Mouse (Mus musculus) forebrain, embryonic 11.5 days (tissue): Measurements from ENCODE around the gene Tgfbr3. TPM values are rescaled to one million over a fixed set of nuclear protein-coding genes. Genes with fewer than 3 reads are reported as not detected.
"Not testable (repeated sequence)": the region's sequence is repeated elsewhere in the genome, so short reads cannot be mapped to it uniquely, and the experiment has no call there.

Source experiments
- ATAC-seq: fragments of 200-750 bp; cut with Nextera tagmentation; replicated peaks from 2 replicates; pipeline ENCODE4 v1.8.0; 2017; ENCODE audit warnings: moderate TSS enrichment; ENCODE audit not compliant: low FRiP score
- DNase-seq: peaks from one replicate; pipeline ENCODE4 v3.0.0-alpha.2; 2017; ENCODE audit warnings: low spot score
- H3K27ac ChIP-seq: fragments of 300-500 bp; sonication (generic); 2 replicates; pipeline ENCODE4 v1.5.1; 2014; ENCODE audit warnings: low read depth, low read length
- H3K27me3 ChIP-seq: fragments of 300-500 bp; sonication (generic); 2 replicates; pipeline ENCODE4 v1.6.1; 2014; ENCODE audit warnings: mild to moderate bottlenecking, low read length, mixed read lengths; ENCODE audit not compliant: control insufficient read depth, insufficient read depth
- H3K36me3 ChIP-seq: fragments of 300-500 bp; sonication (generic); 2 replicates; pipeline ENCODE4 v1.6.1; 2014; ENCODE audit warnings: mild to moderate bottlenecking, low read length, moderate library complexity, mixed read lengths; ENCODE audit not compliant: control insufficient read depth, insufficient read depth
- H3K4me1 ChIP-seq: fragments of 300-500 bp; sonication (generic); replicated peaks from 2 replicates; pipeline ENCODE4 v1.6.1; 2014; ENCODE audit warnings: low read length, mixed read lengths; ENCODE audit not compliant: control insufficient read depth, insufficient read depth
- H3K4me2 ChIP-seq: fragments of 300-500 bp; sonication (generic); 2 replicates; pipeline ENCODE4 v1.6.1; 2014; ENCODE audit warnings: low read depth, mild to moderate bottlenecking, low read length, moderate library complexity, mixed read lengths; ENCODE audit not compliant: severe bottlenecking
- H3K4me3 ChIP-seq: fragments of 300-500 bp; sonication (generic); 2 replicates; pipeline ENCODE4 v1.5.1; 2014; ENCODE audit warnings: low read depth, low read length
- H3K9ac ChIP-seq: fragments of 300-500 bp; sonication (generic); 2 replicates; pipeline ENCODE4 v1.6.1; 2014; ENCODE audit warnings: low read length
- H3K9me3 ChIP-seq: fragments of 300-500 bp; sonication (generic); 2 replicates; pipeline ENCODE4 v1.6.1; 2016; ENCODE audit warnings: low read length, mixed read lengths; ENCODE audit not compliant: control insufficient read depth
- WGBS: fragments of 180-500 bp; shearing (Covaris S2); extraction: QIAGEN DNeasy Blood & Tissue Kit; methylation state at CpG from one replicate; pipeline ENCODE4 v1.1.7; 2014; 5-methylcytosine and 5-hydroxymethylcytosine counted together
- polyA plus RNA-seq: library from polyadenylated mRNA; unstranded; fragments of >200 nt; fragmentation: Nextera tagmentation; extraction: Ambion mirVana; gene quantifications from 2 replicates; pipeline ENCODE4 v1.2.1, GENCODE M21; 2014

The Tgfbr3 gene
- polyA plus RNA-seq, 1 experiment from 2014 or later, result 6.9 TPM

DNA sequence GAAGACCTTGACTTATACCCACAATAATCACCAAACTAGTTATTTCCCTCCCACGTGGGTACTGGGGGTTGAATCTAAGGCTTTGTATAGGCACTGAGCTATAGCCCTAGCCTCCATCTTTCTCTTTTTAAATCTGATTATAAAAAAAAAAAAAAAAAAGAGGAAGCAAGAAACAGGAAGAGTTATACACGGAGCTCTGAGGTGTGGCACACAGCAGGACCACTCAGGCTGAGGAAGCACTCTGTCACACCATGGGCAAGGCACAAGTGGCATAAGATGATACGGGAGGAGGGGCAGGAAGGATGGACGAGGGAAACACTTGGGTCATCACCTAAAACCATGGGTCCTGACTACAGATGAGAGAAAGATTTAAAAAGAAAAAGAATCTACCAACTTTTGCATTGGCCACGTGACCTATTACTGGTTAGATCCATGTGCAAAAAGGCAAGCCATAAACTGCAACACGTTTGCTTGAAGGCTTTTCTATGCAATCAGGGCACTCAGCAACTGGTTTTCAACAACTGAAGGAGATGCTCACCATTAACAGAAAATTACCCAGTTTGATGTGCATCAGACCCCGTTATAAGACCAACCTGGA is 64.5 kb downstream of the Tgfbr3 start:
- Histone ChIP-seq H3K27me3 (no peaks in the 10 kb centered on the region), H3K9me3 (no peaks in the 10 kb centered on the region), H3K4me2 (no peak overlapping the region), H3K4me1 (no peaks in the 10 kb centered on the region), H3K4me3 (no peak overlapping the region), H3K9ac (no peak overlapping the region), H3K27ac (no peak overlapping the region), H3K36me3 (no peaks in the 10 kb centered on the region)
- DNase-seq (no peak), ATAC-seq (no peak)
- 84% methylated on average over 7 of the region's 7 CpGs for WGBS

DNA sequence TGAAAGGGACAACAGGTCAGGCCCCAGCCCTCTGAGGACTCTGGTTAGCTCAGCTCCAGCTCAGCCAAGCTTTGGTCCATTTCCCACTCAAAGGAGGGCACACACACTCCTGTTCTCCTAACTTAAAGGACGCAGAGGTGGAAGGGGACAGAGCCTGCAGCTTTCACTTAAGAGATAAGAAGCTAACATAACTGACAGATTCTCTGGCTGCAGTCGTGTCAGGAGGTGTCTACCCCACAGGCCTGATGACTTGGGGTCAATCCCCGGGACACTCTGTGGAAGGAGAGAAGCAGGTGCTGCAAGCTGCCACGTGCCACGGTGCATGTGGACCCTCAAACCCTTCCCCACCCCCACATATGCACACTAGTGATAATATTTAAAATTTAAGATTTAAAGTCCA is 65.3 kb downstream of the Tgfbr3 start:
- no peaks in the 10 kb centered on the region for H3K4me1 ChIP-seq
- 80% methylated on average over 5 of the region's 5 CpGs for WGBS

DNA sequence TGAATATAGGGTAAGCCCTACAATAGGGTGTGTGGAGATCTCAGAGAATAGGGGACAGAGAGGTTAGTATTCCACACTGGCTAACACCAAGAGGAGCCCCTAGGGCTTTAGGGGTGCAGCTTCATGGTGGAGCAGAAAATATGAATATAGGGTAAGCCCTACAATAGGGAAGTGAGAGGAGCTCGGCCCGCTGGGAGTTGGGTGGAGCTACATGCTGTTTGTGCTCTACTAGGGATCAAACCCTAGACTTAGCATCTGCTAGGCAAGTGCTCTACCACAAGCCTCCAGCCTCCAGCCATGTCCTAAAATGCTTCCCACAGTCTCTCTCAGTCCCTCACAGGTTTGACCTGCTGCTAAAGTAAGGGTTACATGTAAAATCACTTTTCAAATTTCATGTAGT is 65.9 kb downstream of the Tgfbr3 start:
- WGBS, result 97% methylated on average over 2 of the region's 2 CpGs
- H3K9ac ChIP-seq, DNase-seq, H3K36me3 ChIP-seq, H3K27me3 ChIP-seq, H3K4me3 ChIP-seq, H3K27ac ChIP-seq, H3K4me2 ChIP-seq, H3K9me3 ChIP-seq, ATAC-seq, H3K4me1 ChIP-seq: not testable (repeated sequence)

More for the DNA sequence above, 65.3 kb downstream of the Tgfbr3 start:
- DNase-seq, result no peak
- H3K9ac ChIP-seq, result no peak overlapping the region
- H3K27ac ChIP-seq, result no peak overlapping the region
- no peak for ATAC-seq
- no peaks in the 10 kb centered on the region for H3K27me3 ChIP-seq
- no peaks in the 10 kb centered on the region for H3K36me3 ChIP-seq
- H3K9me3 ChIP-seq, result no peaks in the 10 kb centered on the region
- H3K4me2 ChIP-seq, result no peak overlapping the region
- H3K4me3 ChIP-seq, result no peak overlapping the region

DNA sequence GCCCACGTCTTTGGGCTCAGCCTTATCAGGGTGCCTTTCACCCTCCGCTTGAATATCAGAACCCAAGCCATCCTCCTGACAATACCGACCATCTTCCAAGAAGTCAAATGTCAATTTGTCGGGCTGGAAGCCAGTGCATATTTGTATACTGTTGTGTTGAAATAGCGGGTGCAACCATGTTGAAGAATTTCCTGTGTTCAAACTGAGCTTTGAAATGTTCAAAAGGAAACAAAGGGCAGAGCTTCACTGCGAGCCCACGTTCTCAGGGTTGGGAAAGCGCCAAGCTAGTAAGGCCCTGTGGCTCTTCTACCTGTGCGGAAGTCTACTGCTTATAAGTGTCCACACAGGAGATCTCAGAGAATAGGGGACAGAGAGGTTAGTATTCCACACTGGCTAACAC is 66.4 kb downstream of the Tgfbr3 start:
- H3K4me2 ChIP-seq, result no peak overlapping the region
- no peaks in the 10 kb centered on the region for H3K36me3 ChIP-seq
- no peak for ATAC-seq
- no peaks in the 10 kb centered on the region for H3K27me3 ChIP-seq
- no peaks in the 10 kb centered on the region for H3K4me1 ChIP-seq
- no peak overlapping the region for H3K9ac ChIP-seq
- no peak overlapping the region for H3K27ac ChIP-seq
- no peak overlapping the region for H3K4me3 ChIP-seq
- 86% methylated on average over 9 of the region's 9 CpGs for WGBS
- no peaks in the 10 kb centered on the region for H3K9me3 ChIP-seq
- no peak for DNase-seq

DNA sequence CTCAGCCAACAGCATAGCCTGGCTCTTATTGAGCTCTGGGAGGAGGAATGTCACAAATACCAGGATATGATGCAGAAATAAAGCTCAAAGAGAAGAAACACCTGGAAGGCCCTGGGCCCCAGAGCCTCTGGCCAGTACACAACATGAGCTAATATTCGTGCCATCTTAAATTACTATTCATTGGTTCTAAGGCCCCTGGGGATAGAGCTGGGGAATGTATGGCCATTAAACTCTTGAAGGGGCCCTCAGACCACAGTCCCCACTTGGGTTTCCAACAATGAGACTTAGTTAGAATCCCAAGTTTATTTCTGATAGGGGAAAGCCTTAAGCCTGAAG is 66.8 kb downstream of the Tgfbr3 start:
- Histone ChIP-seq H3K4me2 (no peak overlapping the region), H3K36me3 (no peaks in the 10 kb centered on the region)
- WGBS, result 76% methylated on average over 1 of the region's 1 CpGs

DNA sequence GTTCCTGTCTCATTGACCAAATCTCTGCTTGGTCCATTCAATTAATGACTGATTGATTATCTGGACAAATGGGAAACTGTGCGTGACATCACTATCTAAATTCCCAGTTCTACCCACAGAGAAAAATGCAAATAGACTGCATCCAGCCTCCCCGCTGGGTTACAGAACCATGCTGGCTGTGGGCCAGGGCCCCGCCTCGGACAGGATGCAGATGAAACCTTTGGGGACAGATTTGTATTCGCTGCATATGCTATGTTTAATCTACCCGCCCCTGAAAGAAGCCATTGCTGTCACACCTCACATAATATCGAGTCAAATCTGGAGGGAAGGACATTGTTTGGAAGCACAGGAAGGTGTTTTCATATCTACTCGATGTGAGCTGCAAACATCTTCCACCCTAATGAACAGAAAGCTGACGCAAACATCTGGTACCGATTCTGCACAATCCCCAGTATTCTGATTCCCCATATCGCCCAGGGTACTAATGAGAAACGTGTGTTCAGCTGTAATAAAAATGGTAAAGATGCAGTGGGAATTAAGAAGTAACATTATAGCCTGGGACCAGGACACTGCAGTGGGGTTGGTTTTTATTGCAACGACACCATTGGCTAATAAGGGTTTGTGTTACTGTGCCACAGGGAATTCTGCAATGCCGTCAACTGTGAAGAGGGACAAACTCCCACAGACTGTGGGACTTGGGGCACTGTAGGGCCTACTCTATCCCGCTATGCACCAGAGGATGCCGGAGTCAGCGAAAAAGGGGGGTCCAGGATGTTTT is 67.3 kb downstream of the Tgfbr3 start:
- 75% methylated on average over 17 of the region's 17 CpGs for WGBS
- no peak overlapping the region for H3K4me2 ChIP-seq
- no peak overlapping the region for H3K4me3 ChIP-seq
- no peaks in the 10 kb centered on the region for H3K36me3 ChIP-seq
- ATAC-seq (no peak), DNase-seq (no peak)
- no peak overlapping the region for H3K27ac ChIP-seq
- H3K4me1 ChIP-seq, result no peaks in the 10 kb centered on the region
- no peak overlapping the region for H3K9ac ChIP-seq
- H3K9me3 ChIP-seq, result no peaks in the 10 kb centered on the region
- H3K27me3 ChIP-seq, result no peaks in the 10 kb centered on the region

More for the DNA sequence above, 66.8 kb downstream of the Tgfbr3 start:
- DNase-seq (no peak), ATAC-seq (no peak)
- Histone ChIP-seq H3K9ac (no peak overlapping the region), H3K4me3 (no peak overlapping the region), H3K4me1 (no peaks in the 10 kb centered on the region), H3K9me3 (no peaks in the 10 kb centered on the region), H3K27ac (no peak overlapping the region), H3K27me3 (no peaks in the 10 kb centered on the region)

DNA sequence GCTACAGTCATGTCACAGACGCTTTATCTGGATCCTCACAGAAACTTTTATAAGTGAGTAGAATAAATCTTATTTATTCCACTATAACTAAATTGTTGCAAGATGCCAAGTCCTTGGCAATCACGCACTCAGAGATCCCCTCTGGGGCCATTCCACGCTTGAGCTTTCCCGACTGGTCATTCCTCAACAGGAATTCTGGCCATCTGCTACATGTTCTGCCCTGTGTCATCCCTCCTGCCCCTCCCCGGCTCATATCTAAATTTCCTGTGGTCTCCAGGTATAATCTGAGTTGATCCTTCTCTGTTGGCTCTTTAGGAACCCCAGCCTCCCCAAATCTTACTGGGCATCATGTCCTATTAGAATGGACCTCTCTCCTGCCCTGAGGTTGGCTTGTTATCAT is 68.5 kb downstream of the Tgfbr3 start:
- ATAC-seq (no peak), DNase-seq (no peak)
- Histone ChIP-seq H3K4me2 (no peak overlapping the region), H3K36me3 (no peaks in the 10 kb centered on the region), H3K4me3 (no peak overlapping the region), H3K4me1 (no peaks in the 10 kb centered on the region), H3K27me3 (no peaks in the 10 kb centered on the region), H3K9ac (no peak overlapping the region), H3K27ac (no peak overlapping the region), H3K9me3 (no peaks in the 10 kb centered on the region)
- WGBS, result 81% methylated on average over 5 of the region's 5 CpGs

DNA sequence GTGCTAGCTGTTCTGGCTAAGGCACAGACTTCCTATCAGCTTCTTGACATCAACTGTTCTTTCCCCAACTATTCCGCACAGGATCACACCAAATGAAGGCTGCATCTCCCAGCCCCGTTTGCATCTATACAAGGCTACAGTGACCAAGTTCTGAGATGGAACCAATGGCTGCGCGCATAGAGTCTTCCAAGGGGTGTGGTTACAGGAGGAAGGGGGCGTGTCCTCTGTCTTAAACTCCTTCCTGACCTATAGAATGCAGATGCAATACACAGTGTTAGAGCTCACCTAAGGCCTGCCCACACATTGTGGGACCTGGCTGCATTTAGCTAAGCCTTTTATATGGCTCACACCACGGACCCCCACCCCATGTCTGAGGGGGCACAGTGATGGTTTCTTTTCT is 69.5 kb downstream of the Tgfbr3 start:
- no peak for ATAC-seq
- Histone ChIP-seq H3K27me3 (no peaks in the 10 kb centered on the region), H3K4me2 (no peak overlapping the region), H3K4me1 (no peaks in the 10 kb centered on the region), H3K4me3 (no peak overlapping the region), H3K27ac (no peak overlapping the region), H3K9me3 (no peaks in the 10 kb centered on the region), H3K36me3 (no peaks in the 10 kb centered on the region), H3K9ac (no peak overlapping the region)
- 75% methylated on average over 6 of the region's 6 CpGs for WGBS
- no peak for DNase-seq

DNA sequence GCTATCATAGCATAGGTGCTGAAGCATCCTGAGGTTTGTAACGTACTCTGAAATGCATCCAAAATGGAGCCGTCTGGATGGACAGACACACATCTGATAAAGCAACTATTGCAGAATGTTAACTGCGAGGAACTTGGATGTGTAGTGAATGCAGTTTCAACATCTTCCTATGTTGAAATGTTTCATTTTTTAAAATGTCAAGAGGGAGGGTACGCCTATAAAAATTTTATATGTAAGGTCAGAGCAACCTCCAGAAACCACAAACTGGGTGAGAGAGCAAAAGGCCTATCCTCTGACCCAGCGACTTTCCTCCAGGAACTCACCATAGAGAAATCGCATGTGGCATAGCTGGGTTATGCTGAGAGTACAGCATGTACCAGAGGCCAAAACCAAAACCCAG is 70.1 kb downstream of the Tgfbr3 start:
- no peaks in the 10 kb centered on the region for H3K27me3 ChIP-seq

More for the DNA sequence above, 70.1 kb downstream of the Tgfbr3 start:
- no peaks in the 10 kb centered on the region for H3K9me3 ChIP-seq
- H3K4me3 ChIP-seq, result no peak overlapping the region
- no peaks in the 10 kb centered on the region for H3K4me1 ChIP-seq
- no peak for DNase-seq
- ATAC-seq, result no peak
- no peak overlapping the region for H3K27ac ChIP-seq
- no peak overlapping the region for H3K4me2 ChIP-seq
- WGBS, result 91% methylated on average over 6 of the region's 6 CpGs
- H3K36me3 ChIP-seq, result no peaks in the 10 kb centered on the region
- no peak overlapping the region for H3K9ac ChIP-seq
